ENCODE assay signal across 8 mouse cellular contexts in the genomic region with DNA sequence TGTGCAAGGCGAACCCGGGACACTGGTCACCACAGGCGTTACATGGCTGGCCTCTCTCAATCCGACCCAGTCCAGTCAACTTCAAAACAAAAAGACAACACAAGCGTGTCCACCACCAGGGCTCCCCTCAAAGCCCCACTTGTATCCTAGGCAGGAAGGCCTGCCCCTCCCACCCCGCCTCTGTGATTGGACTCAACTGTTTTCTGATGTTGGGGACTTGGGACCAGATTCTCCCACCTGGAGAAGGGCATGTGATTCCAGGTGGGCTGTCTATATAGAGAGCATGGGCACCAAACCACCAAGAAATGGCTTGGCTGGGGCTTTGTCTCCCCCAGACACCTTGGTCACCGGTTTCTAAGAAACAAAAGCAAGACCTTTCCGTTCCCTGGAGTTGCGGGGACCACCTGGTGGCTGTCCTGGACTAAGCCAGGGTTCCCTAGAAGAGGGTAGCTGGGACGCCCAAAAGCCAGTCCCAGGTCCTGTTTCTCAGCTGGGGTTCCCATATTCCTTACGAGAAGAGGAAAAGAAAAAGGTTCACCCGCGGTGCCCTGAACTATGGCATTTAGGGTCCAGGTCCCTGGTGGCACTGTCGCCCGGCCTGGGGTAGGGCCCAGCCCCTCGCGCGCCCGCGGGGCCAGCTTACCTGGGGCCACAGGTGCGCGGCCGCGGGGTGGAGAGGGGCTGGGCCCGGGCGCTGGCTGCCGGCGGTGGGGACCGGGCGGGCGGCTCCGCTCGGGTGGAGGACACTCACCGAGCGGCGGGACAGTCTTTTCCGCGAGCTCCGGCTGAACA. TPM values are rescaled to one million over a fixed set of nuclear protein-coding genes. Genes with fewer than 3 reads are reported as not detected.
DNase-seq lines count a peak whose midpoint lies in the region; ATAC-seq and TF ChIP-seq lines count a peak whose summit lies in the region.

No protein-coding gene starts in this region.

- TF ChIP-seq CTCF in heart, postnatal 0 days (IDR thresholded peaks at IDR 0.05; ENCODE audit: low read depth): no peak

- H3K36me3 ChIP-seq in kidney, embryonic 14.5 days (ENCODE audit: control insufficient read depth, insufficient read depth, low read length): no peaks in the 10 kb centered on the region
- no peaks in the 10 kb centered on the region for H3K36me3 ChIP-seq in heart, postnatal 0 days (replicated peaks; ENCODE audit: control insufficient read depth, insufficient read depth, low read length)
- H3K36me3 ChIP-seq in liver, embryonic 13.5 days: no peaks in the 10 kb centered on the region
- no peaks in the 10 kb centered on the region for H3K36me3 ChIP-seq in stomach, embryonic 16.5 days (ENCODE audit: control insufficient read depth, insufficient read depth, low read length)

- TF ChIP-seq EP300 in heart, postnatal 0 days (IDR thresholded peaks at IDR 0.05; ENCODE audit: low read depth): no peak

- no peak for DNase-seq in kidney, adult 18-20 months
- DNase-seq in heart, postnatal 0 days (ENCODE audit: low spot score): no peak
- no peak for DNase-seq in liver, embryonic 13.5 days
- DNase-seq in cerebellum, postnatal 36 days: no peak

- 3% methylated on average over 38 of the region's 39 CpGs for WGBS in kidney, embryonic 14.5 days
- WGBS in heart, postnatal 0 days: 5% methylated on average over 36 of the region's 39 CpGs
- 4% methylated on average over 39 of the region's 39 CpGs for WGBS in liver, embryonic 13.5 days (ENCODE audit: insufficient replicate concordance)
- WGBS in stomach, embryonic 16.5 days: 2% methylated on average over 39 of the region's 39 CpGs

- H3K9me3 ChIP-seq in kidney, embryonic 14.5 days (ENCODE audit: control insufficient read depth, low read length): no peaks in the 10 kb centered on the region
- H3K9me3 ChIP-seq in heart, postnatal 0 days (replicated peaks; ENCODE audit: control insufficient read depth, low read length): no peaks in the 10 kb centered on the region
- no peaks in the 10 kb centered on the region for H3K9me3 ChIP-seq in liver, embryonic 13.5 days (replicated peaks)
- no peaks in the 10 kb centered on the region for H3K9me3 ChIP-seq in stomach, embryonic 16.5 days (replicated peaks; ENCODE audit: control insufficient read depth, low read length)

- H3K27me3 ChIP-seq in kidney, embryonic 14.5 days (ENCODE audit: control insufficient read depth, insufficient read depth, low read length): no peaks in the 10 kb centered on the region
- H3K27me3 ChIP-seq in heart, postnatal 0 days (ENCODE audit: control insufficient read depth, insufficient read depth, low read length): peaks cover 8% of the 10 kb centered on the region
- peaks cover 38% of the 10 kb centered on the region for H3K27me3 ChIP-seq in liver, embryonic 13.5 days
- H3K27me3 ChIP-seq in stomach, embryonic 16.5 days (ENCODE audit: control insufficient read depth, insufficient read depth, low read length): no peaks in the 10 kb centered on the region

- H3K4me1 ChIP-seq in kidney, embryonic 14.5 days (ENCODE audit: control insufficient read depth, insufficient read depth, low read length): peaks cover 10% of the 10 kb centered on the region
- 0 out of 2 replicates have a peak, but pooled peaks cover 2% of the 10 kb centered on the region for H3K4me1 ChIP-seq in brown adipose tissue, adult 24 weeks (ENCODE audit: control insufficient read depth, insufficient read depth, insufficient read length, low read length)
- 0 out of 2 replicates have a peak, but pooled peaks cover 8% of the 10 kb centered on the region for H3K4me1 ChIP-seq in heart, postnatal 0 days (ENCODE audit: control insufficient read depth, insufficient read depth)
- 0 out of 2 replicates have a peak, but pooled peaks cover 2% of the 10 kb centered on the region for H3K4me1 ChIP-seq in liver, embryonic 13.5 days (replicated peaks)
- H3K4me1 ChIP-seq in stomach, embryonic 16.5 days (ENCODE audit: control insufficient read depth, insufficient read depth, low read length): 0 out of 2 replicates have a peak, but pooled peaks cover 3% of the 10 kb centered on the region

- ATAC-seq in kidney, embryonic 14.5 days (ENCODE audit: low FRiP score, low TSS enrichment): peak; percentile 62; the same call in 1 of the 2 replicates
- peak; percentile 30; the same call in 1 of the 2 replicates for ATAC-seq in heart, postnatal 0 days (ENCODE audit: insufficient read depth, low read depth)
- ATAC-seq in liver, embryonic 13.5 days (ENCODE audit: low read depth): no peak
- no peak; the same call in 1 of the 2 replicates for ATAC-seq in stomach, embryonic 16.5 days (ENCODE audit: insufficient read depth, low FRiP score)
- no peak for ATAC-seq in activated CD4-positive, CD25-positive, alpha-beta regulatory T cell, adult 4 months

- H3K4me3 ChIP-seq in kidney, embryonic 14.5 days (ENCODE audit: low read length): peak overlapping the region; percentile 64
- peak overlapping the region; percentile 59 for H3K4me3 ChIP-seq in brown adipose tissue, adult 24 weeks (ENCODE audit: insufficient read depth, low read depth, low read length)
- peak overlapping the region; percentile 74 for H3K4me3 ChIP-seq in heart, postnatal 0 days (ENCODE audit: low read depth, low read length)
- peak overlapping the region; percentile 53 for H3K4me3 ChIP-seq in liver, embryonic 13.5 days (replicated peaks)
- peak overlapping the region; percentile 69 for H3K4me3 ChIP-seq in stomach, embryonic 16.5 days (replicated peaks; ENCODE audit: low read length)

- H3K4me2 ChIP-seq in kidney, embryonic 14.5 days (replicated peaks; ENCODE audit: low read depth, low read length): peak overlapping the region; percentile 83
- H3K4me2 ChIP-seq in heart, postnatal 0 days (ENCODE audit: low read depth, low read length): peak overlapping the region; percentile 92
- peak overlapping the region; percentile 67 for H3K4me2 ChIP-seq in liver, embryonic 13.5 days
- peak overlapping the region; percentile 93 for H3K4me2 ChIP-seq in stomach, embryonic 16.5 days (ENCODE audit: low read depth, low read length)

- H3K27ac ChIP-seq in kidney, embryonic 14.5 days (ENCODE audit: low read depth, low read length): no peak overlapping the region; the same call in 1 of the 2 replicates
- H3K27ac ChIP-seq in brown adipose tissue, adult 24 weeks (replicated peaks; ENCODE audit: low read depth, low read length): 0 out of 2 replicates have a peak overlapping the region, but pooled peaks have one; percentile 42
- no peak overlapping the region for H3K27ac ChIP-seq in heart, postnatal 0 days (ENCODE audit: low read depth)
- H3K27ac ChIP-seq in liver, embryonic 13.5 days: no peak overlapping the region
- H3K27ac ChIP-seq in stomach, embryonic 16.5 days (ENCODE audit: low read length): peak overlapping the region; percentile 31

- H3K9ac ChIP-seq in kidney, embryonic 14.5 days (ENCODE audit: low read depth, low read length): peak overlapping the region; percentile 72
- H3K9ac ChIP-seq in heart, postnatal 0 days (replicated peaks; ENCODE audit: low read depth, low read length): peak overlapping the region; percentile 72
- H3K9ac ChIP-seq in liver, embryonic 13.5 days: peak overlapping the region; percentile 53
- peak overlapping the region; percentile 84 for H3K9ac ChIP-seq in stomach, embryonic 16.5 days (ENCODE audit: low read length)

RNA-seq across cellular contexts. Expression of a gene that starts 0.4 kb away (rescaled TPM):
- 5.8 and 7.4 TPM in 2 replicates for polyA plus RNA-seq in kidney, embryonic 14.5 days (2014; fragmentation: Nextera tagmentation; extraction: Ambion mirVana)
- polyA plus RNA-seq in brown adipose tissue, adult 24 weeks (2012; ENCODE audit: insufficient read depth, insufficient read length, missing spikeins): 2.1 and 8.0 TPM in 2 replicates
- total RNA-seq in heart, postnatal 0 days (2014; rRNA removed; ENCODE audit: low replicate concordance): 5.4 and 6.9 TPM in 2 replicates
- 2.2 TPM in 2 replicates for polyA plus RNA-seq in heart, postnatal 0 days (2015; fragmentation: Nextera tagmentation; extraction: Ambion mirVana)
- 0.34 and 0.37 TPM in 2 replicates for polyA plus RNA-seq in liver, embryonic 13.5 days (2015; fragmentation: Nextera tagmentation; extraction: Ambion mirVana)
- 8.8 and 9.3 TPM in 2 replicates for polyA plus RNA-seq in stomach, embryonic 16.5 days (2015; fragmentation: Nextera tagmentation; extraction: Ambion mirVana)
- under 1 TPM in 1 of 2 experiments, not detected in 1; 0.17 TPM for polyA plus RNA-seq in activated CD4-positive, CD25-positive, alpha-beta regulatory T cell, adult 4 months (2017; shearing (Covaris generic))

Comparison
In these comparisons a context has a peak if more than half of its experiments do, and no peak if none do; other contexts are left out.
1. ATAC-seq: peak in kidney, embryonic 14.5 days (single experiment) and heart, postnatal 0 days (single experiment); none in liver, embryonic 13.5 days (single experiment), stomach, embryonic 16.5 days (single experiment) and activated CD4-positive, CD25-positive, alpha-beta regulatory T cell, adult 4 months (single experiment).
2. H3K27ac ChIP-seq: peak in brown adipose tissue, adult 24 weeks (single experiment) and stomach, embryonic 16.5 days (single experiment); none in kidney, embryonic 14.5 days (single experiment), heart, postnatal 0 days (single experiment) and liver, embryonic 13.5 days (single experiment).
3. Peak in every context shown above with its lines, with median percentiles within 50 percentile points of each other: H3K4me2 ChIP-seq, H3K4me3 ChIP-seq and H3K9ac ChIP-seq.